Mouse (Mus musculus): ENCODE data around the gene Stard13.

GRCm38 (mm10) chr5:151117846-151118245 is 115.8 kb downstream of the Stard13 start:
- TF ChIP-seq CTCF (IDR thresholded peaks at IDR 0.05; ENCODE audit: insufficient read depth, low read depth, low read length) (no peak), POLR2A (IDR thresholded peaks at IDR 0.05; ENCODE audit: insufficient read depth, low read depth, low read length) (no peak)
